Mouse (Mus musculus) intestine, embryonic 16.5 days (tissue): ENCODE measurements around the gene Gorasp2. TPM values are rescaled to one million over a fixed set of nuclear protein-coding genes. Genes with fewer than 3 reads are reported as not detected.

Source experiments
- ATAC-seq: fragments of 200-750 bp; cut with Nextera tagmentation; 2 replicates; pipeline ENCODE4 v1.8.0; 2017; ENCODE audit warnings: moderate TSS enrichment, moderate library complexity
- H3K27ac ChIP-seq: fragments of 300-500 bp; sonication (generic); 2 replicates; pipeline ENCODE4 v1.5.1; 2014; ENCODE audit warnings: mild to moderate bottlenecking, low read length
- H3K27me3 ChIP-seq: fragments of 300-500 bp; sonication (generic); replicated peaks from 2 replicates; pipeline ENCODE4 v1.6.1; 2014; ENCODE audit warnings: low read length, control low read depth, mixed read lengths; ENCODE audit not compliant: control insufficient read depth, insufficient read depth
- H3K36me3 ChIP-seq: fragments of 300-500 bp; sonication (generic); 2 replicates; pipeline ENCODE4 v1.6.1; 2014; ENCODE audit warnings: low read length, control low read depth; ENCODE audit not compliant: control insufficient read depth, insufficient read depth
- H3K4me1 ChIP-seq: fragments of 300-500 bp; sonication (generic); 2 replicates; pipeline ENCODE4 v1.6.1; 2014; ENCODE audit warnings: low read length, control low read depth, mixed read lengths; ENCODE audit not compliant: control insufficient read depth, insufficient read depth
- H3K4me2 ChIP-seq: fragments of 300-500 bp; sonication (generic); 2 replicates; pipeline ENCODE4 v1.6.1; 2014; ENCODE audit warnings: low read depth, low read length, control low read depth
- H3K4me3 ChIP-seq: fragments of 300-500 bp; sonication (generic); 2 replicates; pipeline ENCODE4 v1.5.1; 2014; ENCODE audit warnings: mild to moderate bottlenecking, low read length
- H3K9ac ChIP-seq: fragments of 300-500 bp; sonication (generic); 2 replicates; pipeline ENCODE4 v1.6.1; 2014; ENCODE audit warnings: low read depth, low read length
- H3K9me3 ChIP-seq: fragments of 300-500 bp; sonication (generic); 2 replicates; pipeline ENCODE4 v1.6.1; 2016; ENCODE audit warnings: low read length, control low read depth; ENCODE audit not compliant: control insufficient read depth
- WGBS: fragments of 180-500 bp; shearing (Covaris S2); extraction: QIAGEN DNeasy Blood & Tissue Kit; methylation state at CpG from one replicate; pipeline ENCODE4 v1.1.7; 2014; 5-methylcytosine and 5-hydroxymethylcytosine counted together
- polyA plus RNA-seq: library from polyadenylated mRNA; unstranded; fragments of >200 nt; fragmentation: Nextera tagmentation; extraction: Ambion mirVana; gene quantifications from 2 replicates; pipeline ENCODE4 v1.2.1, GENCODE M21; 2015

Gene Gorasp2
- 168 and 169 TPM in 2 replicates for polyA plus RNA-seq

- peaks cover 14% of the 10 kb centered on the region for H3K4me1 ChIP-seq
- H3K4me2 ChIP-seq = peak within 1 kb of the TSS; percentile 76
- H3K27me3 ChIP-seq = no peaks in the 10 kb centered on the region
- WGBS = under 1% methylated on average over 64 of the region's 64 CpGs
- peak; percentile 95 for ATAC-seq
- H3K9ac ChIP-seq = peak within 1 kb of the TSS; percentile 96
- H3K36me3 ChIP-seq = no peaks in the 10 kb centered on the region
- H3K4me3 ChIP-seq = peak within 1 kb of the TSS; percentile 93
- H3K9me3 ChIP-seq = no peaks in the 10 kb centered on the region
- peak within 1 kb of the TSS; percentile 95 for H3K27ac ChIP-seq
These were observed at the start of gene Gorasp2 for GRCm38 (mm10) chr2:70660887-70661714. TSS of gene Gorasp2 (plus strand) at chr2:70661576.

DNA sequence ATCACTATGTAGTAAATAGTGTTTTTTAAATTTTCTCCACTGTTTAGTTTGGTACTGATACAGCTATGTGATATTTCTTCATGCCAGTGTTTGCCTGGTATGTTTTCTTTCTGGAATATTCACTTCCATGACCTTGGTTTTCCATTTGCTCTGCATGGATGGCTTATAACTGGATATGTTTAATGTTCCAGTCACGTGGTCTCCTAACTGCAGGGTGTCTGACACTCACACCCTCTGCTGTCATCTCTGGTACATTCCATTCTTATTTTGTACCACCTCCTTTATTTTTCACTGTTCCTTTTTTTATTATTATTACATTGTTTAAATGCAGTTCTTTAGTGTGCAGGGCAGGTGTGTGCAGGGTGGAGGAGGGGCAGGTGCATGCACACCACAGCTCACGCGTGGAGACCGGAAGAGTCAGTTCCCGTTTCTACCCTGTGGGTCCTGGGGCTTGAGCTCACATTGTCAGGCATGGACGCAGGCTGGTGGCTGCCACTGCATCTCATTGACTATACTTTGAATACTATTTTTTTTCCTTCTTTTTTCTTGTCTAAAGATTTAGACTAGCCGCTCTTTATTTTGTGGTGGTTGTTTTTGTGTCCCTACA, 46.5 kb upstream of the Gorasp2 start:
- no peaks in the 10 kb centered on the region for H3K36me3 ChIP-seq
- H3K4me3 ChIP-seq = no peak overlapping the region
- H3K9me3 ChIP-seq = no peaks in the 10 kb centered on the region
- H3K27me3 ChIP-seq = no peaks in the 10 kb centered on the region
- WGBS = 87% methylated on average over 7 of the region's 7 CpGs
- H3K4me2 ChIP-seq = no peak overlapping the region
- no peak overlapping the region for H3K27ac ChIP-seq
- no peaks in the 10 kb centered on the region for H3K4me1 ChIP-seq
- no peak overlapping the region for H3K9ac ChIP-seq
- ATAC-seq = no peak

- Histone ChIP-seq H3K27me3 (no peaks in the 10 kb centered on the region), H3K9ac (no peak overlapping the region), H3K4me2 (no peak overlapping the region), H3K27ac (no peak overlapping the region), H3K4me1 (no peaks in the 10 kb centered on the region), H3K36me3 (no peaks in the 10 kb centered on the region), H3K4me3 (no peak overlapping the region), H3K9me3 (no peaks in the 10 kb centered on the region)
- no peak for ATAC-seq
- WGBS = 57% methylated on average over 2 of the region's 2 CpGs
These were observed 45.3 kb upstream of the Gorasp2 start for GRCm38 (mm10) chr2:70616076-70616475.

DNA sequence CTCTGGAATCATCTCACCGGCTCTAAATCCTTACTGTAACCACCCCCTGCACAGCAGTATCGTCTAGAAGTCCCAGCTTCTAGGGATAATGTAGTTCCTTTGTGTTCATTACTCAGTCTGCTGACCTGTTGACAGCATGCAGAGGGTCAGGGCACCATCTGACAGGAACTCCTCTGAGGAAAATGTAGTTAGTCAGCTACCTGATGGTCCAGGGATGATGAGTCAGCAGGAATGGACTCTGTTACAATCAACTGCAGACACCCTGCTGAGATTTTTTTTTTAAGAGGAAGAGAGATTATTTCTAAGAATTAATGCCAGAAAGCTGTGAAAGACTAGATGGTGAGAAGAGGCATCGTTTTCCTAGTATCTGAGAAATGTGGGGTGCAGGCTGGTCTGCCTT, 44.8 kb upstream of the Gorasp2 start:
- no peaks in the 10 kb centered on the region for H3K9me3 ChIP-seq
- no peak overlapping the region for H3K27ac ChIP-seq
- H3K27me3 ChIP-seq = no peaks in the 10 kb centered on the region
- no peak overlapping the region for H3K9ac ChIP-seq
- ATAC-seq = no peak
- no peak overlapping the region for H3K4me3 ChIP-seq
- no peak overlapping the region for H3K4me2 ChIP-seq
- H3K4me1 ChIP-seq = no peaks in the 10 kb centered on the region
- no peaks in the 10 kb centered on the region for H3K36me3 ChIP-seq
- 73% methylated on average over 3 of the region's 3 CpGs for WGBS

- Histone ChIP-seq H3K9ac (no peak overlapping the region), H3K27ac (no peak overlapping the region), H3K4me1 (no peaks in the 10 kb centered on the region), H3K27me3 (no peaks in the 10 kb centered on the region), H3K4me2 (no peak overlapping the region), H3K36me3 (no peaks in the 10 kb centered on the region), H3K4me3 (no peak overlapping the region), H3K9me3 (no peaks in the 10 kb centered on the region)
- no peak for ATAC-seq
- WGBS = 92% methylated on average over 6 of the region's 6 CpGs
These were observed 42.0 kb upstream of the Gorasp2 start for GRCm38 (mm10) chr2:70619232-70619835.

DNA sequence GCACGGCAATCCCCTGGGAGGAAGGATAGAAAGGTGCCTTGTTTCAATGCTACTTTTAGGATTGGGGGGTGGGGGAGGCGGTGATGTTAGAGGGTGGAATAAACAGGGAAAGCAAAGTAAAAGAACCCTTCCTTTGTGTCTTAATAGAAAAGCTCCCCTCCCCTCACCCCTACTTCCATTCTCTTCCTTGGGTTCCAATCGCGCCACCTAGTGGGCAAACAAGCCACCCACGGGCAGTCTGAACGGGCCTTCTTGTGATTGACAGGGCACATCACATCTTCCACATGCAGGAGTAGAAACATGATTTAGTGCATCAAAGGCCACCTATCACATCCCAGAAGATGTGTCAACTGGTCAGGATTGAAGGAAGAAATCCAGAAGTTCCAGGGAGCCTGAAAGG, 41.2 kb upstream of the Gorasp2 start:
- no peaks in the 10 kb centered on the region for H3K27me3 ChIP-seq
- H3K4me2 ChIP-seq = no peak overlapping the region
- WGBS = 31% methylated on average over 6 of the region's 6 CpGs
- H3K9me3 ChIP-seq = no peaks in the 10 kb centered on the region
- H3K36me3 ChIP-seq = no peaks in the 10 kb centered on the region
- no peak overlapping the region for H3K4me3 ChIP-seq
- H3K4me1 ChIP-seq = no peaks in the 10 kb centered on the region
- H3K27ac ChIP-seq = no peak overlapping the region
- no peak for ATAC-seq
- H3K9ac ChIP-seq = no peak overlapping the region

- Histone ChIP-seq H3K9me3 (no peaks in the 10 kb centered on the region), H3K4me2 (no peak overlapping the region), H3K9ac (no peak overlapping the region), H3K27ac (no peak overlapping the region), H3K27me3 (no peaks in the 10 kb centered on the region), H3K36me3 (no peaks in the 10 kb centered on the region), H3K4me3 (no peak overlapping the region), H3K4me1 (no peaks in the 10 kb centered on the region)
- ATAC-seq = no peak
- 67% methylated on average over 4 of the region's 4 CpGs for WGBS
These were observed 39.1 kb upstream of the Gorasp2 start for GRCm38 (mm10) chr2:70622244-70622643.

GRCm38 (mm10) chr2:70625761-70626160, 35.6 kb upstream of the Gorasp2 start:
- no peak overlapping the region for H3K4me3 ChIP-seq
- H3K4me2 ChIP-seq = no peak overlapping the region
- no peak overlapping the region for H3K9ac ChIP-seq
- 64% methylated on average over 7 of the region's 7 CpGs for WGBS
- H3K27me3 ChIP-seq = no peaks in the 10 kb centered on the region
- no peaks in the 10 kb centered on the region; the same call in 1 of the 2 replicates for H3K4me1 ChIP-seq
- no peak overlapping the region for H3K27ac ChIP-seq
- H3K36me3 ChIP-seq = no peaks in the 10 kb centered on the region
- ATAC-seq = no peak
- no peaks in the 10 kb centered on the region; the same call in 1 of the 2 replicates for H3K9me3 ChIP-seq

DNA sequence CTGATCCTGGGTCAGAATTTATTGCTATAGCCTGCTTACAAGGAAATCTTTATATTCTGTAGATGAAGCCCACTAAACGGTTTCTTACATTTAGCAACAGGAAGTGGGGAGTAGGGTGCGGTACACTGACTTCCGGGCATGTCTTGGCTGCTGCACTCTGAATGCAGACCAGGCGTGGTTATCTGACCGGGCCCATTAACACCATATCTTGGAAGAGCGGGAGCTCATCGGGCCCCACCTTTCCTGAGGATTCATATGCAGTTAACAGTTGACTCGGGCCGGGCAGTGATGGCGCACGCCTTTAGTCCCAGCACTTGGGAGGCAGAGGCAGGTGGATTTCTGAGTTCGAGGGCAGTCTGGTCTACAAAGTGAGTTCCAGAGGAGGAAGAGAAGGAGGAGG, 33.0 kb upstream of the Gorasp2 start:
- H3K4me1 ChIP-seq = no peaks in the 10 kb centered on the region; the same call in 1 of the 2 replicates
- no peak for ATAC-seq
- 87% methylated on average over 12 of the region's 12 CpGs for WGBS

More for the DNA sequence above, 33.0 kb upstream of the Gorasp2 start:
- Histone ChIP-seq H3K4me3 (no peak overlapping the region), H3K4me2 (no peak overlapping the region), H3K9ac (no peak overlapping the region), H3K27ac (no peak overlapping the region), H3K9me3 (no peaks in the 10 kb centered on the region; the same call in 1 of the 2 replicates), H3K27me3 (no peaks in the 10 kb centered on the region), H3K36me3 (no peaks in the 10 kb centered on the region)
